Mouse (Mus musculus) adrenal gland, postnatal 25 days (tissue): ENCODE results near the gene Vstm2l. TPM values are rescaled to one million over a fixed set of nuclear protein-coding genes. Genes with fewer than 3 reads are reported as not detected.

Experiments
- DNase-seq: peaks from one replicate; pipeline ENCODE4 v3.0.0; 2021; ENCODE audit warnings: mixed read lengths
- long read RNA-seq: library from polyadenylated mRNA; stranded (forward); transcript quantifications from one replicate; pipeline ENCODE4 v2.0.0, GENCODE M21; 2021
- total RNA-seq: library from RNA; stranded (reverse); gene quantifications from 2 replicates; pipeline ENCODE4 v1.2.3, GENCODE M21; 2021

Vstm2l gene
- total RNA-seq = 1.4 and 1.6 TPM in 2 replicates
- long read RNA-seq = 0 reads

DNA sequence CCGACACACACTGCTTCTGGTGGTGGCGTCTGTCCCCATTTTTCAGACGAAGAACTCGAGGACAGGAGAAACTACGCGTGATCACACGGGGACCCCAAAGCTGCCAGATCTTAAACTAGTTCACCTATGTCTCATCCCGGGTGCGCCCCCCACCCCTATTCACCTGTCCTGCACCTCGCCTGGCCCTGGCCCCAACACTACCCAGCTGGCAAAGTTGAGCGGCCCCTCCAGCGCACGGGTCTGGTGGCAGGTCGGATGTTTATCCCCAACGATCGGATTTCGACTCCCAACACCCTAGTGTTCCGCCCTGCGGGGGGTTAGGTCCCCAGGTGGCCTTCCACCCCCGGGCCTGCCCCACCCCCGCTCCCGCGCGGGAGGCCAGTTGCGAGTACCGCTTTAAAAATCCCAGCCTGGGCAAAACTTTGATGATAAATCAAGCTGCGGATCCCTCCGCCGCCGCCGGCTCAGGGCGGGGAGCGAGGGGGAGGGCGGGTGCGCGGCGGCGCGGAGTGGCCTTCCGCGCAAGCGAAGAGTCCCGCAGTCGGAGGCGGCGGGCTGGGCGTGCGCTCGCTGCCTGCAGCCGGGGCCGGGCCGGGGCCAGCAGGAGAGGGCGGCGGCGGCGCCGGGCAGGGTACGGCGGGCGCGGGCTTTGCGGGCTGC lies at the start of gene Vstm2l:
Gene Vstm2l (plus strand): TSS at position 549 of the 660 bp plus-strand sequence.
- DNase-seq = peak; percentile 28

DNA sequence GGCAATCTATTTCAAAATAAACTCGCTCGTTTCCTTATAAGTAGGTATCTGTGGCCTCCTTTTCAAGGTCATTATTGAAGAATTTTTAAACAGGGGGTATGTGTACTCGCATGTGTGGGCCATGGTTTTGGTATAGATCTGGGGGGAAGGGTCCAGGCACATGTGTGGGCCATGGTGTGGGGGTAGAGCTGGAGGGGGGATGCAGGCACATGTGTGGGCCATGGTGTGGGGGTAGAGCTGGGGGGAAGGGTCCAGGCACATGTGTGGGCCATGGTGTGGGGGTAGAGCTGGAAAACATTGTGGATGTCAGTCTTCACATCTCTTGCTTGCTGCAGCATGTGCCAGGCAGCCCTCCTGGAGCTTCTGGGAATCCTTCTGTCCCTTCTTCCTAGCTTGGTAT lies 47.3 kb upstream of the Vstm2l start:
- DNase-seq = no peak

DNA sequence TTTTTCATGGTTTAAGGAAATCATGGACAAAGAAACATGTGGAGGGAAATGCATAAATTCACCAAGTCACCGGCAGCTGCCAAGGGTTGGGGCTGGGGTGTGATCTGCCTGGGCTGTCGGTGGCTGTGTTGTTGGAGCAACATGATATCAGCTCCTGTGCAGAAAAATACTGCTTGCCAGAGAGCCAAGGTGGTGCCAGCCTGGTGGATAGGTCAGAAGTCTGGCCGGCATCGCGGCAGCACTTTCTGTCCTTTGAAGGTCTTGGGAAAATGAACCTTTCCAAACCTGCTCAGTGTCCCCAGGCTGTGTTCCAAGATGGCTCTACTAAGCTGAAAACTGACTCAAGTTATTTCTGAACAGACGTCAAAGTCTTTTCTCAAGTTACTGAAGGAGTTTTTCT lies 44.2 kb upstream of the Vstm2l start:
- peak; percentile 49 for DNase-seq

DNA sequence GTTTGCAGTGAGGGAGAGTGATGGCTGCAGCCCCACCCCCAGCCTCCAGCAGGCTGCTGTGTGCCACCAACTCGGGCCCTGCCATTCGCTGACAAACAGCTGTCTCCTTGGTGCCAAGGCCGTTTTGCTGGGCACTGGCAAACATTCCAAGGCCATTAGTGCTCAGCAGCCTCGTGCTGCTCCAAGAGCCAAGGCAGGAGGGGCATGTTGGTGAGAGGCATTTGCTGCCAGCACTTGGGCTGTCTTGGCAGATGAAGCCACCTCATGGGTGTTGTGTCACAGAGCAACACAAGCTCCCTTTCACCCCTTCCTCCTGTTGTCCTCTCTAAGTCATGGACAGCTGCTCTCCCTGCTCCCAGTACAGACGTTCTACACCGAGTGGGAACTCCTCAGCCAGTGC lies 41.2 kb upstream of the Vstm2l start:
- DNase-seq = peak; percentile 85

DNA sequence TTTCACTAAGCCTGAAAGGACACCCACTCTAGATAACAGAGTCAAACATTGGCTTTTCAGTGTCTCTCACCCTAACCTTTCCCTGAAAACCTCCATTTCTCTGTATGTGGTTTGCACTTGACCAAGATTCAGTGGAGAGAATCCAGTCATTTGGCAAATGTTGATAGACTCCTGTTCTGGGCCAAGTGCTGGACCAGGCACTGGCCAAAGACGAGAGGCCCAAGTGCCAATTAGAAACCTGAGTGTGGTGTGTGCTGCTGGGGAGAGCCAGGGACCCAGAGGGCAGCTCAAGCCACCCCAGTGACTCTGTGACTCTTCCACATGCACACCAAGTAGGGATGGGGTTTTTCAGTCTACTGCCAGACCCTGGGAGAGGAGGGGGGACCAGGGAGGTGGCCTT lies 40.8 kb upstream of the Vstm2l start:
- DNase-seq = peak; percentile 12

DNA sequence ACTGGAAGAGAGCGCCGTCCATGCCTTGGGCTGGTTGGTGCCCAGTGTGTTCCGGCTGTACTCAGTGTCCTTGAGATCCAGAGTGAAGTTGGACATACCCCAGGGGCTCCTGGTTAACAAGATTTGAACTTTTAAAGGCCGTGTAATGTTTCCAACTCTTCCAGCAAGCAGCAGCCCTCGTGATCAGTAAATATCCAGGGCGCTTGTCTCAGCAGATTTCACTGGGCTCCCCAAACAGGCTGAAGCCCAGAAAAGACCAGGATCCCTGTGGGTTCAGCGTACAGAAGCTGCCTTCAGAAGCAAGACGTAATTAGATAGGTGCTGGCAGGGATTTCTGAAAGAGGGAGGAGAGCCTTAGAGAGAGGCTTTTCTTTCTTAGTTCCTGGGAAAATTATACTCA lies 39.3 kb upstream of the Vstm2l start:
- no peak for DNase-seq

DNA sequence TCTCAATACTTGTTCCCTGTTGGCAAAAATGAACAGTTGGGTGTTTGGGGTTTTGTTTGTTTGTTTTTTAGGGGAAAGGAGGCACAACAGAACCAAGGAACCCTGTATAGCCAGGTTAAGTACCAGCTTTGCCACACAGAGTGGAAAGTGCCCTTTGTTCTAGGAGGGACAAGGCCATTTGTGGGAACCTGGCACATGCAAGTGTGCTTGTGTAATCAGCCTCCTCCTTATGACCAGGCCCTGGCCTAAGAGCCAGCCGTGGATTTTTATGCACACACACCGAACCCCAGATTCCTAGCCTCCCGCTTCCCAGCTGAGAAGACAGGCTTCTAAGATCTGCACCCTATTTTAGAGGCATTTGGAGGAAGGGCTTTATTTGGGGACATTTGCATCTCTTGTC lies 37.1 kb upstream of the Vstm2l start:
- peak; percentile 36 for DNase-seq

DNA sequence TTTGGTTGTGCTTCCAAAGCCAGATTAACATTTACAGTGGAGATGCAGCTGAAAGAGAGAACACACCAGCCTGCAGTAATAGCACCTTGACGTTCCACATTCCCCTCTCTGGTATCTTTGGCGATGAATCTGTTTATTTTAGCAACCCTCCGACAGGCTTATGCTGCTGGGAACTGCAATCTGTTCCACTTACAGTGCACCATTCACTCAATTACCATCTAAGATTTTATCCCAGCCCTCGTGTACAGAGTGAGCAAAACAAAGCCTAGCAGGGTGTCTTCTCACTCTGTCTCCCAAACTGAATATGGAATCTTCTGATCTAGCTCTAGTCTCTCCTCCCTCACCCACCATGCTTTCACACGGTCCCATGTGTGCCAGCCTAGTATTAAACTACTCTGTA lies 36.5 kb upstream of the Vstm2l start:
- no peak for DNase-seq

DNA sequence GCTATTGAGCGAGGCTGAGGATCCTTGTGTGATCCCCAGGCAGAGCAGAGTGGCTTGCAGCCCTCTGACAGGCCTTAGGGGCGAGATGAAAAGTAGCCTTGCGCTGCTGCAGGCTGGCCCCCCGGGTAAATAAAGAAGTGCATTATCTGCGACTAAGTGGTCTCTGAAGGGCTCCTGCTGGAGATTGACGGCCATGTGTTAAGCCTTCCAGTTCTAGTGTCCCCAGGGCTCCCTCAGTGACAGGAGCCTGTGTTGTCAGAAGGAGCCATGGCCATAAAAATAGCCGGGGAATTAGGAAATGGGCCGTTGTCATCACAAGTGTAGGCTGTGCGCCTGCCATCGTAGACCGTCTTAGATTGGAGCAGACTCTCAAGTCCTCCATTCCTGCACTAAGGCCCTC lies 32.5 kb upstream of the Vstm2l start:
- DNase-seq = no peak

DNA sequence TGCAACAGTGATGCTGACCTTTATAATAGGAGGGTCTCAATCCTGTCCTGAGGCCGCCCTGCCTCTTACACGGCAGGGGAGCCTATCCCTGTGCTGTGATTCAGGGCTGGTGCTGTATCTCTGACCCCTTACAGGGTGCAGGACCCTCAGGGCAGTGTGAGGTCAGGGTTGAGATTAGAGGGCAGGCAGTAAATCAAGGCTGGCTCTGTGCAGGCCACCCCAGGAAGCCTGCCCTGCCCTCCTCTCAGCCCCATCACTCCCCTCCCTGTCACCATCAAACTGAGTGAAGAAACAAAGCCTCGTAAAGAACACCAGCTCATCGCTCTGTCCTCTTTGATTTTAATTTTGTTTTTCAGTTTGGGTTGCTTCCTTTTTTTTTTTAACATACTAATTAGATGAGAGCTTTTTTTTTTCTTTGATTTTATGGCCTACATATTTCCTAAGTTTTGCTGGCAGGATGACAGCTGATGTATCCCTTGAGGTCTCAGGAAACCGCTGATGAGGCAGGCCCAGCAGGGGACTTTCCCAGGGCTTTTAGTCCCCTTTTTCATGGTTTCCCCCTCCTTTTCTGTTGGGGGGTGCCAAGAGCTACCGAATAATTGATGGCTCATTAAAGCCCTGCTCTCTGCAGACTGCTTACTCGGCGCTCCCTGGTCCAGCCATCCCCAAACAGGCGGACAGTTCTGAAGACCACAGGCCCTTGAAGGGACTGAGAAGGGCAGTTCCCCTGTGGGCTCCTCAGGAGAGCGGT lies 27.0 kb upstream of the Vstm2l start:
- no peak for DNase-seq

DNA sequence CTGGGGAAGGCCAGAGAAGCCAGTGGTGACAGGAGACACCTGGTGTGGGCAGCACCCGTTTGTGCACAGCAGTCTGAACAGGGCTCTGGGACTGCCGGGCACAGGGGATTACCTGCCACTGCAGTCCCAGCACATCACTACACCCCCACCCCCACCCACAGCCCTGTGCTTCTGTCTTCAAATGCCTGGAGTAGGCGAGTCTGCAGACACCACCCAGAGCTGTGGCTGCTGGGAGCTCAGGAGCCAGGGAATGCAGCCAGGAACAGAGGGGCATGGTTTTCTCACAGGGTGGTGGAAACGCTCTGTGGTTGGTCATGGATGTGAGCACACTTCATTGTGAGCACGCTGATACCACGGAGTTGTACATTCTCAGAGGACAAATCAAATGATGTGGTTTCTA lies 23.3 kb upstream of the Vstm2l start:
- no peak for DNase-seq

DNA sequence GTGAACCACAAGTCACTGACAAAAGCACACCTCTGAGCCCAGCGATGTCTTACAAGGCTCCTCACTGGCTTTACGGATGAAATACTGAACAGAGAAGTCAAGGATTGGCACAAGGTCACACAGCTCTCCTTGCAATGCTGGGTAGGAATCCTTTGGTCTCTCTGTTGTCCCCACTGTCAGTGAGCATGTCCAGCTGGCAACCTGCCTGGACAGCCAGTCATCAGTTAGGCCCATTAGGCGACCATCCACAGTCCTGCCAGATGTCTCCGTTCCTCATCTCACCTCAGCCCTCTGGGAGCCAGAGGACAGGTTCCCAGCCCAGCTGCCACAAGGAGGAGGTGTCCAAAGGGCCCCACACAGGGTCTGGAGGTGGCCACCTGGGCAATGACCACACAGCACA lies 17.3 kb upstream of the Vstm2l start:
- peak; percentile 52 for DNase-seq

DNA sequence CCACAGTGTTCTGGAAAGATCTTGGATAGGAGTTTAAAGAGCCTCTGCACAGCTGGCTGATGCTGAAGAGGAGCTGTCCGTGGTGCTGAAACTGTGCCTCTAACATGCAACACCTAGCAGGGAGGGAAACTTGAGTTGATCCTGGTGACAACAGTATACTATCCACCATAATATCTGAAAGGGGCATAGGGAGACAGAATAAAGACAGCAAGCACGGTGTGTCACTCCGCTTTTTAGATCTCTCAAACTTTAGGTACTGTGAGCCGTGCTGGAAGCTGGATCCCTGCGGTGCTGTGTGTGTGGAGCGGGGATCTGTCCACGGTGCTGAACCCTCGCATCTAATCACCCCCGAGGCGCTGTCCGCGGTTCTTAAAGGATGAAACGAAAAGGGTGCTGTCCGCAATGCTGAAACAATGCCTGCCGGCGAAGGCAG lies 1.2 kb upstream of the Vstm2l start:
- DNase-seq = peak; percentile 86

DNA sequence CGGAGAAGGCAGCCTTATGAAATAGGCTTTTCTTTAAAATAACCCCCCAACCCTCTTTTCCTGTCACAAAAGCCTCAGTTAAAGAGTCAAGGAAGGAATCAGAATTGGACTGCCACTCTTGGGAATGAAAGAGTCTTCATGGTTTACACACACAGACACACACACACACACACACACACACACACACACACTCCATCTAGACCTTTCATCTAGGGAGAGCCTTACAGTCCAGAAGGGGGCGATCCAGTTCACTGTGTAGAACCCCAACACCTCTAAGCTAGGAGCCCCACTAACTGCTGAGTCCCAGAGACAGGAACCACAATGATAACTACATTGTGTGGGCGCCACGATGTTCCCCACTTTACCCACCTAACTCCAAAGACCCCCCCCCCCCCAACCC lies 748 bp upstream of the Vstm2l start:
- no peak for DNase-seq

DNA sequence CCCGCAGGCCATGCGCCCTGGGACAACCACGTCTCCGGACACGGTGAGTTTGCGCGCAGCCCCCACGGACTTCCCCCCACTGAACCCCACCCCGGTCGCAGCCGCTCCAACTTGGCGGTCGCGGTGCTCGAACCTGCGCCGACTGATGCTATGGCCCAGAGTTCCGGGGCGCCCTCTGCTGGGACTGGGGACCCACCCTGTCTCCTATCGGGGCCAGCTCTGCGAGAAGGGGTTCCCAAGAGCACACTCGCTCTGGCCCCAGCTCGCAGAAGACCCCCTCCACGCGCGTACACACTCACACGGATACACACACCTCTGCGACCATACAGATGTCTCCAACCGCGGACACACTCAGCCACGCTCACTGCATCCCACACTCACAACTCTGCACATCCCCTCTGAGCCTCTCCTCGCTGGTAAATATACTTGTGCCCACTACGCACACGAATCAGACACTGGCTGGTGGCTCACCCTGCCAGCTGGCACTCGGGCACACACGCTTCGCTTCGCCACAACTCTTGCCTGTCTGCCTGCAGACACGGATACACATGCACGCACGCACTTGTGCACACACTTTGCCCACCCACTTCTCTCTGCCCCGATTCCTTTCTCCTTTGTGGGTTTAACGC lies 550 bp downstream of the Vstm2l start:
- DNase-seq = no peak

DNA sequence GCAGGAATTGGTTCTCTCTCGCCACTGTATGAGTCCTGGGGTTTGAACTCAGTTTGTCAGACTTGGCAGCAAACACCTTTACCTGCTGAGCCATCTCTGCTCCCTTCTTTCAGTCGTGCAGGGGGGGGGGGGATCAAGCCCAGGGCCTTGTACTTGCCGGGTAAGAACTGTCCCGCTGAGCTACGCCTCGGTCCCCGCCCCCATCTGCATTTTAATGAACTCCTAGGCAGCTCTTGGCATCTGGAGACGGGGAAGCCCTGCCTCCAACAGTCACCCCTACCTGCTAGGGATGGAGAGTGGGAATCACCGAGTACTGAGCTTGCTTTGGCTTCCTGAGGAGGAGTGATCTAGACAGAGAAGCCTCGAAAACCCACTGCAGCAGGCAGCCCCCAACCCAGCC lies 4.1 kb downstream of the Vstm2l start:
- no peak for DNase-seq

DNA sequence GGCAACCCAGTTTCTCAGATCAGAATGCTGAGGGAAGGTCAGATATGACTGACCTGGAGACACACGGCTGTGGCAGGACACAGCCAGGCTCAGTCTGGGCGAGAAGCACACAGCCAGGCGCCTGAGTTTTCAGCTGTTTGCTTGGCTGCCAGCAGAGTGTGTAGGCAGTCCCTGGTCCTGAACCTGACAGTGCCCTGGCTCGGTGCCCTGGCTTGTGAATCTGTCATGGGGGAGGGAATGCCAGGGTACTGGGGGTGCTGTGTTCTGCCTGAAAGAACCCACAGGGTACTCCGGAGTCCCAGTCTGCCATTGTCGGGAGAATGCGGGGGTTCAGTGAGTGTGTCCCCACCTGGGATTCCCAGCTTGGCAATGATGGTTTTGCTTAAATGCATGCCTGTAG lies 7.1 kb downstream of the Vstm2l start:
- no peak for DNase-seq

DNA sequence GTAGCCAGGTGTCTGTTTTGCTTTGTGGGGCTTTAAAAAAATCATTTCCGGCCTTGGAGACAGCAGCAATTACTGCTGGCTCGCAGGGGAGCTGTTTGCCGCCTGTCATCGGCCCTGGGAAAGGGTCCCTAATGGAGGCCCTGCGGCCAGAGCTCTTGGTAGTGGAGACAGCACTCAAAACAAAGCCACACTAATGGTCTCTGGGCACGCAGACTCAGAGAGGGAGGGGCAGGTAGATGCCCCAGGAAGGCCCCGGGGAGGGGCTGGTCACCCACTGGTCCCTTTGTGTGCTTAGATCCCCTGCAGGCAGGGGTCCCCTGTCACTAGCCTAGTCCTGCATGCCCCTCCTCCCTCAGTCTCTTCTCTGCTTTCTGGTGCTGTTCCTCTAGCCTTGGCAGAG lies 9.0 kb downstream of the Vstm2l start:
- DNase-seq = no peak

DNA sequence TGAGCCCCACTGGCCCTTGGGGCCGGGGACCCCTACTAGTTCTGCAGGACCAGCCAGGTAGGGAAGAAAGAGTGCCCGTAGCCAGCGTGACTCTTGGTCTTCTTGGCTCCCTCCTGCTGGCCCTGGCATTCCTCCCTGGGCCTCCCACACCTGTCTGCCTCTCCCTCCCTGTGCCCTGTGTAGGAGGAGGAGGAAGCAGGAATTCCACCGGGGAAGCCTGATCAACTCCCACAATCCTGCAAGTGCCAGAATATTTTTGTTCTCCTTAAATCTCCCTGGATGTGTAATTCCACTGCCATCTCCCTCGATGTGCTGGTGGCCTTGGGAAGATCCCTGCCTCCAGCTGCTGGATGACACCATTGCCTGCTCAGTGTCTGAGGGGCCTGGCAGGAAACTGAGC lies 10.1 kb downstream of the Vstm2l start:
- DNase-seq = no peak

DNA sequence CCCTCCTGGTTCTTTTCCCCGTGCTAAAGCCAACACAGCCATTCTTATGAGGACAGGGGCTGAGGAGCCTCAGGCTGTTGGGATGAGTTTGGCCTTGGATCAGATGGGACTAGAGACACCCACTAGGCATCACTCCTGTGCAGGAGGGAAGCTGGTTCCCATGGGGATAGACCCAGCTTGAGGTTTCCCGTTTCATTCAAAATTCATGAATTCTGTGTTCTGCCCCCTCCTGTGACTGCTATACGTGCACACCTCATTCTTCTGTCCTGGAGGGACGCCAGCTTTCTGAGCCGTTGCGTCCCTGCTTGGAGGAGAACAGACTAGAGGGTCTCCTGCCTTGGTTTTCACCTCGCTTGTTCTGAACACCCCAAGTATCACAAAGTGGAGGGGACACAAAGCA lies 12.0 kb downstream of the Vstm2l start:
- no peak for DNase-seq

DNA sequence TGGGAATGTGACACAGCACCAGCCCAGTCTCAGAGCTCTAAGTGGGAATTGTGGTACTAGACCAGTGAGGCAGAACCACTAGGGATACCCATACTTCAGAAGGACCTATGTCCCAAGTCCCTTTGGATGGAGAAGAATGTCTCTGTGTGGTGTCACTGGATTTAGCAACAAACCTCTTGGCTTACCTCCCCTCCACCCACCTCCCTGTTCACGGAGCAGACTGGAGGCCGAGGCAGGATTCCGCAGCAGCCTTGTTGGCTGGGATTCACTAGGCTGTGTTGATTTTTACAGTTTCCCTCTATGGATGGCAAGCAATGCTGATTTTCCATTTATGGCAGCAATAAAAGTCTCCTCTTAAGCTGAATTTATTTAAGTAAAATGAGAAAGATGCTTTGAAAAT lies 12.5 kb downstream of the Vstm2l start:
- DNase-seq = no peak

DNA sequence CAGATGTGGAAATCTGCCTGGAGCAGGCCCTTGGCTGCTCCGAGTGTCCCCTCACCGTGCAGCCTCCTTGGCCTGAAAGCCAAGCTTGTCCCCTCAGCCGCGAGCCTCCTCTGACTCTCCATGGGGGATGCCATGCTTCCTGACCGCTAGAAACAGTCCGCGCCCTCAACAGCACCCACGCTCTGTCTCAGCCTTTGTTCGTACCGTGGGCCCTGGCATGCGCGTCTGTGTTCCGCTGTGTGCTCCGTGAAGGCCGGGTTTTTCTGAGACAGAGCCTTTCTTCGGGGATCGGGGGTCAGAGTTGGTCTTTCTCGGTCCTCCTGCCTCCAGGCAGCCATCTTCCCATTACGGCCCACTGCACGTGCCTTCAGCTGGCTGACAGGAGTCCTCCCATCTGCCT lies 12.9 kb downstream of the Vstm2l start:
- DNase-seq = no peak

DNA sequence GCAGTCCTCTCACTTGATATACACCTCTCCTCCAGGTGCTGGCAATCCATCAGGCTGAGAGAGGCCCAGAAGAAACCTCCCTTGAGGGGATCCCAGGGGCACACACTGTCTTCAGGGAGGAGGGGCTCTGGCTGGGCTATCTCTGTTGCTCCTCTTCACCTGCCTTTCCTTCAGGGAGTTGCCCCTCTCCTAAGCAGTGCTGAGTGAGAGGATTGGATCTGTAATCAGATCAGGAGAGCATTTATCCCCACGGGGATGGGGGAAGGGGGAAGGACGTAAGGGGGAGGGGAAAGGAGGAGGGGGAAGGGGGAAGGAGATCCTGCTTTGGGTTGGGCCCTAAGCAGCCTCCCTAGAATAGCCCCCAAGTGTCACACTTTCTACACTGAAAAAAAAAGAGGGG lies 13.4 kb downstream of the Vstm2l start:
- DNase-seq = no peak

DNA sequence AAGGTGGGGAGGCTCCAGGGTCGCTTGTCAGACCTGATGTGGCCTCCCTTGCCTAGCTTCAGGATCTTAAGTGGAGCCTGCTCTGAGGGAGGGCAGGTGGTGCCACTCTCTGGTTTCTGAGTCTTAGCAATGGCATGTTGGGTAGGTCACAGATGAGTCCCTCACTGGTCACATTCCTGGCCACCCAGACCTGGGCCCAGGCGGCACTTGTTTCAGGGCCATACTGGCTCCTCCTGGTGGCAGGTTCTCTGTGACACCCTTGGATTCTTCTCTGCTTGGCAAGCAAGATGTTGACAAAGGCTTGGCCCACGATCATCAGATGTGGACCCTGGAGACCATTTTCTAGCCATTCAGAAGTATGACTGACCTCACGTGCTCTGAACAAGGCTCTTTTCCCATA lies 18.2 kb downstream of the Vstm2l start:
- no peak for DNase-seq
